Mouse (Mus musculus) midbrain, embryonic 10.5 days (tissue): ENCODE measurements around the gene Commd6. TPM values are rescaled to one million over a fixed set of nuclear protein-coding genes. Genes with fewer than 3 reads are reported as not detected.

ENCODE experiments used
- polyA plus RNA-seq: library from polyadenylated mRNA; unstranded; fragments of >200 nt; fragmentation: Nextera tagmentation; extraction: Ambion mirVana; gene quantifications from 2 replicates; pipeline ENCODE4 v1.2.1, GENCODE M21; 2016

Commd6 gene
- polyA plus RNA-seq, 1 experiment from 2014 or later = 113 TPM

Other genes with a start within 250 kb of the Commd6 start
- gene Tbc1d4, start 31.5 kb downstream of the Commd6 start, polyA plus RNA-seq = 4.8 and 4.9 TPM in 2 replicates
- gene Uchl3, start 13.3 kb upstream of the Commd6 start, polyA plus RNA-seq = 158 and 170 TPM in 2 replicates
- gene Gm9922, start 89.1 kb upstream of the Commd6 start, polyA plus RNA-seq = 1.1 TPM in 1 of 2 replicates, not detected in the other
- 1.7 and 1.8 TPM in 2 replicates for gene Lmo7, start 89.3 kb upstream of the Commd6 start, polyA plus RNA-seq